Mouse (Mus musculus) megakaryocyte, adult 5-6 weeks (primary cell): ENCODE measurements around the gene Depdc1b. TPM values are rescaled to one million over a fixed set of nuclear protein-coding genes. Genes with fewer than 3 reads are reported as not detected.

ENCODE experiments used
- ATAC-seq: 2 replicates; pipeline ENCODE4 v1.8.0; 2016; ENCODE audit warnings: mild to moderate bottlenecking, inconsistent platforms; ENCODE audit not compliant: poor library complexity, severe bottlenecking
- total RNA-seq, 2 experiments: library from RNA; stranded (forward) in 1 of 2; stranded (reverse) in 1 of 2; fragments of 153-499, 151-499 nt in 1 of 2; fragments of 221-1000, 200-1000 nt in 1 of 2; gene quantifications; 2 replicates each; pipeline versions ENCODE4 v1.2.3 to v1.2.4; 2015 to 2017

The Depdc1b gene
- total RNA-seq (2015) (38.3 and 42.7 TPM in 2 replicates), total RNA-seq (2017) (29.6 and 34.7 TPM in 2 replicates)

GRCm38 (mm10) chr13:108315702-108316486, at the start of gene Depdc1b:
TSS of gene Depdc1b (plus strand) at chr13:108316332.
- peak; percentile 88 for ATAC-seq

DNA sequence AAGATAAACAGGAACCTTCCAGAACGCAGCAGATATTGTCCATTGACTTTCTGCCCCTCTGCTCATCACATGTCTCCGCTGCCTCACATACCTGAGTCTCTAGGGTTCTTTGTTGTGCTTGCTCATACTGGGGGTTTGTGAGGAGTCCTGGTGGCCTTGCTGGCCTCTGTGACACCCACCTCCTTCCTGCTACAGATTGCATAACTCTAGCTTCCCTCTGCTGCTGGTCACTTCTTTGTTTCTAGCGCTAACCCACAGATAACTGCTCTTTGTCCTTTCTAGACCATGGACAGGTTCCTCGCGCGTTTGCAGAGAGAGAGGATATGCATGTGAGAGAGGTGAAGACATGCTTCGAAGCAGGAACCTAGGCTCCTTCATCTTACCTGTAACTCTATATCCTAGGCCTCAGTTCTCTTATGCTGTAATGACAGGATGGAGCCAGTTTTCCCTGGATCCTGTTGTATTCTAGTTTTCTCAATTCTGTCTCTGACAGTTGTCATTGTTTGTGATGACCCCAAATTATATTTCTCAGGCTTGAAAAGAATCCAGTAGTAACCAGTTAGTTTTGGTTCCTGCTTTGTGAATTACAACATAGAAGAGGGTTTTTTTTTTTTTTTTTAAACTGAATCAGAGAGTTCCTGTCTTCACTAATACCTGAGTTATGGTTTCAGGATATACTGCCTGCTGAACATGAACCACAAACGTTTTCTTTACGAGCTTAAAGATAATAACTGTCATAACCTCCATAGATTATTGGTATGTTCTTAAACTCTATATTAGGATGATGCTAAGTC, 48.1 kb upstream of the Depdc1b start:
- peak; percentile 92 for ATAC-seq

DNA sequence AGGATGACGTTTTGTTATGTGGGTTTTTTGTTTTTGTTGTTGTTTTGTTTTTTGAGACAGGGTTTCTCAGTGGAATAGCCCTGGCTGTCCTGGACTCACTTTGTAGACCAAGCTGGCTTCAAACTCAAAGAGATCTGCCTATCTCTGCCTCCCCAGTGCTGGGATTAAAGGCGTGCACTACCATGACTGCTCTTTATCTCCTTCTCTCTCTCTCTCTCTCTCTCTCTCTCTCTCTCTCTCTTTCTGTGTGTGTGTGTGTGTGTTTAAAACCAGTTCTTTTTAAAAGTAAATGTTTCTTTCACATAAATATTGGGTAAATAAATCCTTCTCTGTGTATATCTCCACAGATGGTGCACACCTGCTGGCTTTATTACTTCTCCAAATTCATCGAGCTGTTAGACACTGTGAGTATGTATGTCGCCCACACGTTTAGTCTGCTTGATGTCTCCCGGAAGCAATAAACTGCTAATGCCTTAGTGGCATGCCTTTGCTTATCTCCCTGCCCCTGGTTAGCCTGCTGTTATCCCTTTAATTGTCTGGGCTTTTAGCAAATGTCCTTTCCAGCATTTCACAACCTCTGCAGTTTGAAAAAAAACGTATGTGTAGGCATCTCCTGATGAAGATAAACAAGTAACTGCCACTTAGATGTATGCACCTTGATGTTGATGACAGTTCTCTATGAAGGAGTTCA, 44.5 kb upstream of the Depdc1b start:
- no peak for ATAC-seq

GRCm38 (mm10) chr13:108272332-108272731, 43.8 kb upstream of the Depdc1b start:
- no peak for ATAC-seq

GRCm38 (mm10) chr13:108273034-108273433, 43.1 kb upstream of the Depdc1b start:
- ATAC-seq = no peak

DNA sequence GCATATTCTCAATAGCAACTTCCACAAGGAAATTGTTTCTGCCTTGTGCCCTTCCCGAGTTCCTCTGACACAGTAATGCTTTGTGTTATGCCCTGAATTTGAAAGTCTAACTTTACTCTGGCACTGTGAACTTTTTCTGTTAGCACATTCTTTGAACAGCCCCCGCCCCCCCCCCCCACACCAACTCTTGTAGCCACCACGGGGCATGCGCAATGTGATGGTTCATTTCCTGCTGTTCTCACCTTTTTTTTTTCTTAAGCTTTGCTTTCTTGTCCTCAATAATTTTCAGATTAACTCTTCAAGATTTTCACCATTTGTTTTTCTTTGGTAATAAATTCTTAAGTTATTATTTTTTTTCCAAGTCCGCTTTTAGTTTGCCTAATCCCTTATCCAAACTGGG, 42.7 kb upstream of the Depdc1b start:
- no peak for ATAC-seq

DNA sequence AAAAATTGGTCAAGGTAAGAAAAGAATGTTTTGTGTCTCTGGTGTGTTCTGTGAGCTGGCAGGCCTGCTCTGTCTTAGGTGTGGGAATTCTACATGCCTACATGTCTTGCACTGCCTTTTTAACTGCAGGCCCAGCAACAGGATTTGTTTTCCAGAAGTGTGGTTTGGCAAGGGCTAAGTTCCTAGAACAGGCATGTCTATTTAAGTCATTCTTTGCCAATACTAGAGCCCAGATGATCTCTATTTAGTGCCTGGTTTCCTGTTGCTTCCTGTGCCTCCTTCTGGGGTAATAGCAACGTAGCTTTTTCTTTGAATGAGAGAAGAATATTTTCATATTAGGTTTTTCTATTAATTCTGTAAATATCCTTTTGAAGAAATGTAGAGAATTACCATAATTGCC, 39.6 kb upstream of the Depdc1b start:
- ATAC-seq = no peak

- no peak for ATAC-seq
These were observed 38.8 kb upstream of the Depdc1b start for GRCm38 (mm10) chr13:108277320-108277719.

DNA sequence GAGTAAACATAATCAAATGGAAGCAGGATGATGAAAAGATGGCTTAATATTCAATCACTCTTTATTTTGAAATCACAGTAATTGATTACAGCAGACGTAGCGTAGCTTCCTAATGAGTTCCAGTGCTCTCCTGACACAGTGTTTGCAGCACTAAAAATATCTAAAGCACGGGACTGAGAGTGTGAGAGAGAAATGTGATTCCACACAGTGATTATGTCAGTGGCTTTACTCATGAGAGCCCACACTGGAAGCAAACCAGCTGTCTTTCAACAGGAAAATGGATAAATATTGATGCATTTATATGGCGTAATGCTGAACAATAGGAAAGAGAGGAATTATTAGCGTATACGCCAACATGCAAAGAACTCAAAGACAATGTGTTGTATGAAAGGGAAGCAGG, 37.5 kb upstream of the Depdc1b start:
- ATAC-seq = no peak

DNA sequence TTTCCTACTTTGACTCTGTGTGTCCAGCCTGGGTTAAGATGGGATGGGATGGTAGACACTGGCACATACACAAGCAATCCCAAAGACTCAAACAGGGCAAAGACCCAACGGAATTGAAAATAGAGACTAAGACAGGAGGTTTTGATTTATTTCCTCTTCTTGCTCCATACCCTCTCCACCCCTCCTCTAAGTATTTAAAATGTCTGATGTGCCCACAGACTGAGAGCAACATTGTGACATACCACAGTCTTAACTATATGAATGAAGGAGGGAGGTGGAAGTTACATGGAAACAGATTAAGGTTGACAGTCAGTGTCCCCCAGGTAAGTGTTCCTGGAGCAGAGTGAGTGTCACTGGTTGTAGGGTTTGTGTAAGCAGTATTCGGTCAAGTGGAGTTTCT, 31.8 kb upstream of the Depdc1b start:
- ATAC-seq = peak; percentile 76

GRCm38 (mm10) chr13:108287953-108288352, 28.2 kb upstream of the Depdc1b start:
- ATAC-seq = peak; percentile 54

DNA sequence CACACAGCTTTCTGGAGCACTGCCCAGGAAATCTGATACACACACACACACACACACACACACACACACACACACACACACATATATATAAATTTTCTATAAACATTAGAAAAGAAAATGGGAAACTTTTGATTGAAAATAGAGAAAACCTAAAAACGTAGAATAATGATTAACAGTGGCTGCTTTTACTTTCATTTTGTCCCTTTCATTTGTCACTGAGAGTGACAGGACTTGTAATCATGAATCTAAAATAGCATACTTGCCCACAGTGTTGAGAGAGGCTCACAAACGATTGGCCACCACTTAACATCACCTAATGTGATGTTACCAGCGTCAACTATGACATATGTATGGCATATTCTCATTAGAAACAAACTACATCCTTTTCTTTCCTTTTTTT, 26.7 kb upstream of the Depdc1b start:
- no peak; the same call in 1 of the 2 replicates for ATAC-seq

DNA sequence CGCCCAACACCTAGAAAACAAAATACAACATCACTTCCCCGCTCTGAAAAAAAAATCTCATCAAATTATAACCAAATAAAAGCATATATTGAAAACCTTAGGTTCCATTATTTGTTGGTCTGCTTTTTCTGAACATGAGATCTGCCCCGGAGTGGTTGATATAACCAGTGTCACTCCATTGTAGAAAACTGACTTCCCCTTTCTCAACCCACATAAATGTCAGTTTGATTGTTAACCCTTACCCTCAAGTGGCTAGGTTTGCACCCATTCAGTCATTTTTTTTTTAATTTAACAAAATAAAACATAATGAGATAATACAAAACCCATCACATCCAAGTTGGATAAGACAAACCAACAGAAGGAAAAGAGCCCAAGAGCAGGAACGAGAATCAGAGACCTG, 25.8 kb upstream of the Depdc1b start:
- ATAC-seq = peak; percentile 65

DNA sequence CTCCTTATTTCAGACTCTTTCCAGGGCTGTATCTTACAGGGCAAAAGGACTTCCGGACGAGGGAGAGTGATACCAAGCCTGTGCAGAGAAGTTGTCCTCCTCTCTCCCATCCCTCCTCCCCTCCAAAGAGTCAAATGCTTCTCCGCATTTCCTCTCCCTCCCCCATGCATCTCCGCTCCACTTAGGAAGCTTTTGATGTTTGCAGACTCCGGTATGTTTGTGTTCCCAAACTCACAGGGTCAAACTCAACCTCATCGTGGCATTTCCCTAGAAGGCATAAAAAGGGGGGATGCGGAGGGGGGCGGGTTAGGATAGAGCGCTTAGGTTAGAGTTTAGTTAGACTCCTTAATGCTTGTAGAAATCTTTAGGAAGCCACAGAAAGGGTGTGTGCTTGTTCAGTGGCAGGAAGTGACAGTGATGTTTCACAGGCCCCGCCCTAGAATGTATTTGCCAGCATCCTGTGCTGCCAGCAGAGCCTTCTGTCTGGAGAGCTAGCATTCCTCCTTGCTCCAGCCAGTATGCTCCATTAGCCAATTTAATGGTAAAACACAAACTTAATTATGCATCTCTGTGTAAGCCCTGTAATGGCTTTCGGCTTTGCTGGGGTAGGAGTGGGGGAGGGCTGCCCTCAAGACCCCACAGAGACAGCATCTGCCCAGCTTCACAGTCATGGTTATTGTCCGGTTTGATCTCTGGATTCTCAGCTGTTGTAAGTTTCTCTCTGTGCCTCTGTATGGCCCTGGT, 18.6 kb upstream of the Depdc1b start:
- peak; percentile 92 for ATAC-seq

GRCm38 (mm10) chr13:108298241-108298640, 17.9 kb upstream of the Depdc1b start:
- ATAC-seq = no peak

GRCm38 (mm10) chr13:108300346-108300950, 15.7 kb upstream of the Depdc1b start:
- peak; percentile 17; the same call in 1 of the 2 replicates for ATAC-seq

DNA sequence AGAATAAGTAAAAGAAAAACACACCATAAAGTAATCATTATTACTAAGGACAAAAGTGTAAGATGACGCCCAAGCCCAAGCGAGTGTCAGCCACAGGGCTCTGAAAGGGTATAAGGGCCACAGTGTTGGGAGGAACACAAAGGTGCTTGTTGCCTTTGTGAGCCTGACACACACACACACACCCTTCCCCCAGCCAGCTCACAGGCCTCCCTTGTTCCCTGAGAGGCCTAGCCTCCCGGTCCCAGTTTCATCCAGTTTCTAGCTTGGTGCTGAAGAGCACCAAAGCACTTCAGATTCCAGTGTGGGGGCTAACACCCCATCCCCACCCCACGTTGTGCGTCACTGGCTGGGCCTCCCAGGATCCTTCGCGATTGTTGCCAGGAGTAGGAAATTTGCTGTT, 14.7 kb upstream of the Depdc1b start:
- ATAC-seq = no peak

DNA sequence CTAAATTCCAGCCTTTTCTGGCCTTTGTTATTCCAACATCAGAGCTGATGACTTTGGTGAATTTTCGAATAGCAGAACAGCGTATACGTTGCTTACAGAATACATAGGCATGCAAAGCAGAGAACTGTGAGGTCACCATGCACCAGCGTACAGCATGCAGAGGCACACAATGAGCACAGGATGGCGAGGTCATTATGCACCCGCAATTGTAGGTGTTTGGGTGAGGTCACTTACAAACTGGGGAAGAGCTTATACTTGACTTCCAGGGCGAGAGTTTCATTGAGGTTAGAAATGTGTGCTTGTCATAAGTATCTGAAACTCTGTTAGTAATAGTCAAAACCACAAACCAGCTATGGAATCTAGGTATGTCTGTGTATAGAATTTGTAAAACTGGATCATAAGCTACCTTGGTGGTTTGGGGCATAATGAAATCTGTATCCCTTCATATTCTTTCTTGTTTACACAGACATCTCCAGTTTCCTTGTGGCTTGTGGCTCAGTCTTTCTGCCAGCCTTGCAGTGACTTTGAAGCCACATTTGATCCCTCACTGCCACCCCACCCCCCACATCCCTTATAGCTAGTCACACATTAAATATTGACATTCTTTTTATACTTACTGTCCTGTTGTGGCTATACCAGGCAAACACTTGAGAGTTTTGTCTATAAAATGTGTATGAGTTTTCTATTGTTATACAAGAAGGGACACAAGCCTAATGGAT, 13.0 kb upstream of the Depdc1b start:
- peak; percentile 25 for ATAC-seq

GRCm38 (mm10) chr13:108303841-108304240, 12.3 kb upstream of the Depdc1b start:
- ATAC-seq = peak; percentile 39; the same call in 1 of the 2 replicates
